Mouse (Mus musculus) bone marrow macrophage, adult 2 months (primary cell): Measurements from ENCODE around the gene Fkbp1b.
"Not testable (repeated sequence)": the region's sequence is repeated elsewhere in the genome, so short reads cannot be mapped to it uniquely, and the experiment has no call there.

Experiments
- CTCF ChIP-seq: IDR thresholded peaks from 2 replicates; pipeline ENCODE4 v1.5.1; 2012; ENCODE audit warnings: low read depth, mild to moderate bottlenecking, low read length, moderate library complexity
- POLR2A ChIP-seq: IDR thresholded peaks from 2 replicates; pipeline ENCODE4 v1.6.1; 2012; ENCODE audit warnings: mild to moderate bottlenecking, low read depth, low read length, borderline replicate concordance

DNA sequence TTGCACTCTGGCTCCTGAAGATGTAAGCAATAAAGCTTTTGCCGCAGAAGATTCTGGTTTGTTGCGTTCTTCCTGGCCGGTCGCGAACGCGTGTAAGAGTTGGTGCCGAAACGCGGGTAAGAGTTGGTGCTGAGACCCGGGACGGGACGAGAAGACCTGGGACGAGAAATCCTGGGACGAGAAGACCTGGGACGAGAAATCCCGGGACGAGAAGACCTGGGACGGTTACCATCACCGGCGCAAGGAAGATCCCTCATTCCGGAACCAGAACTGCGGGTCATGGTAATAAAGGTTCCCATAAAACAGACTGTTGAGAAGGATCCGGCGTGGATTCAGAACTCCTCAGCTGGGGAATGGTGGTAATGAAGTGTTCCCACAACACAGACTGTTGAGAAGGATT, 53.3 kb downstream of the Fkbp1b start:
- not testable (repeated sequence) for TF ChIP-seq POLR2A, CTCF
